Mouse (Mus musculus): Measurements from ENCODE around the gene Foxp1. TPM values are rescaled to one million over a fixed set of nuclear protein-coding genes. Genes with fewer than 3 reads are reported as not detected.
A peak's percentile ranks its signal among the peaks of the same experiment; 100 is the strongest.

Foxp1 gene
- polyA plus RNA-seq, 1 experiment from 2014 or later: 148 TPM

GRCm38 (mm10) chr6:99334255-99334654 is 188.3 kb downstream of the Foxp1 start:
- DNase-seq (ENCODE audit: low spot score): no peak
- Histone ChIP-seq H3K4me1 (ENCODE audit: control insufficient read depth, insufficient read depth, low read length) (peaks cover 1% of the 10 kb centered on the region; the same call in 1 of the 2 replicates), H3K9ac (replicated peaks; ENCODE audit: low read length) (no peak overlapping the region), H3K9me3 (replicated peaks; ENCODE audit: control insufficient read depth, low read length) (no peaks in the 10 kb centered on the region), H3K27me3 (ENCODE audit: control insufficient read depth, insufficient read depth, low read length) (no peaks in the 10 kb centered on the region), H3K4me2 (ENCODE audit: low read depth, low read length) (no peak overlapping the region), H3K36me3 (replicated peaks; ENCODE audit: control insufficient read depth, insufficient read depth, low read depth, low read length) (no peaks in the 10 kb centered on the region), H3K4me3 (ENCODE audit: low read depth, low read length) (no peak overlapping the region), H3K27ac (replicated peaks; ENCODE audit: low read depth, low read length) (no peak overlapping the region)
- 93% methylated on average over 3 of the region's 3 CpGs for WGBS
- no peak for ATAC-seq (replicated peaks; ENCODE audit: insufficient number of reproducible peaks, low FRiP score, low TSS enrichment, low read depth)

GRCm38 (mm10) chr6:99333127-99333526 is 189.4 kb downstream of the Foxp1 start:
- no peaks in the 10 kb centered on the region for H3K27me3 ChIP-seq (ENCODE audit: control insufficient read depth, insufficient read depth, low read length)
- H3K4me1 ChIP-seq (ENCODE audit: control insufficient read depth, insufficient read depth, low read length): no peaks in the 10 kb centered on the region
- no peak overlapping the region for H3K27ac ChIP-seq (replicated peaks; ENCODE audit: low read depth, low read length)
- no peak overlapping the region for H3K9ac ChIP-seq (replicated peaks; ENCODE audit: low read length)
- no peak for ATAC-seq (replicated peaks; ENCODE audit: insufficient number of reproducible peaks, low FRiP score, low TSS enrichment, low read depth)
- H3K4me2 ChIP-seq (ENCODE audit: low read depth, low read length): no peak overlapping the region
- H3K9me3 ChIP-seq (replicated peaks; ENCODE audit: control insufficient read depth, low read length): no peaks in the 10 kb centered on the region
- no peak for DNase-seq (ENCODE audit: low spot score)
- 94% methylated on average over 5 of the region's 5 CpGs for WGBS
- H3K36me3 ChIP-seq (replicated peaks; ENCODE audit: control insufficient read depth, insufficient read depth, low read depth, low read length): no peaks in the 10 kb centered on the region
- no peak overlapping the region for H3K4me3 ChIP-seq (ENCODE audit: low read depth, low read length)

- H3K4me2 ChIP-seq (ENCODE audit: low read depth, low read length): no peak overlapping the region
- DNase-seq (ENCODE audit: low spot score): no peak
- H3K9me3 ChIP-seq (replicated peaks; ENCODE audit: control insufficient read depth, low read length): no peaks in the 10 kb centered on the region
- no peaks in the 10 kb centered on the region for H3K27me3 ChIP-seq (ENCODE audit: control insufficient read depth, insufficient read depth, low read length)
- no peak overlapping the region for H3K9ac ChIP-seq (replicated peaks; ENCODE audit: low read length)
- H3K36me3 ChIP-seq (replicated peaks; ENCODE audit: control insufficient read depth, insufficient read depth, low read depth, low read length): no peaks in the 10 kb centered on the region
- no peak overlapping the region for H3K27ac ChIP-seq (replicated peaks; ENCODE audit: low read depth, low read length)
- no peak overlapping the region for H3K4me3 ChIP-seq (ENCODE audit: low read depth, low read length)
- ATAC-seq (replicated peaks; ENCODE audit: insufficient number of reproducible peaks, low FRiP score, low TSS enrichment, low read depth): no peak
- WGBS: 82% methylated on average over 4 of the region's 4 CpGs
- no peaks in the 10 kb centered on the region for H3K4me1 ChIP-seq (ENCODE audit: control insufficient read depth, insufficient read depth, low read length)
Observed at GRCm38 (mm10) chr6:99330169-99330568, 192.4 kb downstream of the Foxp1 start.

GRCm38 (mm10) chr6:99328634-99329033 is 193.9 kb downstream of the Foxp1 start:
- DNase-seq (ENCODE audit: low spot score) (peak; percentile 59), ATAC-seq (replicated peaks; ENCODE audit: insufficient number of reproducible peaks, low FRiP score, low TSS enrichment, low read depth) (no peak)
- H3K27me3 ChIP-seq (ENCODE audit: control insufficient read depth, insufficient read depth, low read length): no peaks in the 10 kb centered on the region
- WGBS: 18% methylated on average over 2 of the region's 2 CpGs
- H3K4me2 ChIP-seq (ENCODE audit: low read depth, low read length): no peak overlapping the region
- no peaks in the 10 kb centered on the region for H3K4me1 ChIP-seq (ENCODE audit: control insufficient read depth, insufficient read depth, low read length)
- no peak overlapping the region for H3K4me3 ChIP-seq (ENCODE audit: low read depth, low read length)
- no peak overlapping the region for H3K9ac ChIP-seq (replicated peaks; ENCODE audit: low read length)
- no peaks in the 10 kb centered on the region for H3K36me3 ChIP-seq (replicated peaks; ENCODE audit: control insufficient read depth, insufficient read depth, low read depth, low read length)
- no peaks in the 10 kb centered on the region for H3K9me3 ChIP-seq (replicated peaks; ENCODE audit: control insufficient read depth, low read length)
- H3K27ac ChIP-seq (replicated peaks; ENCODE audit: low read depth, low read length): no peak overlapping the region

GRCm38 (mm10) chr6:99328146-99328545 is 194.4 kb downstream of the Foxp1 start:
- ATAC-seq (replicated peaks; ENCODE audit: insufficient number of reproducible peaks, low FRiP score, low TSS enrichment, low read depth): no peak
- Histone ChIP-seq H3K9me3 (replicated peaks; ENCODE audit: control insufficient read depth, low read length) (no peaks in the 10 kb centered on the region), H3K36me3 (replicated peaks; ENCODE audit: control insufficient read depth, insufficient read depth, low read depth, low read length) (no peaks in the 10 kb centered on the region), H3K9ac (replicated peaks; ENCODE audit: low read length) (no peak overlapping the region), H3K4me2 (ENCODE audit: low read depth, low read length) (no peak overlapping the region), H3K27ac (replicated peaks; ENCODE audit: low read depth, low read length) (no peak overlapping the region), H3K4me3 (ENCODE audit: low read depth, low read length) (no peak overlapping the region), H3K4me1 (ENCODE audit: control insufficient read depth, insufficient read depth, low read length) (no peaks in the 10 kb centered on the region), H3K27me3 (ENCODE audit: control insufficient read depth, insufficient read depth, low read length) (no peaks in the 10 kb centered on the region)
- 80% methylated on average over 6 of the region's 6 CpGs for WGBS
- DNase-seq (ENCODE audit: low spot score): no peak

GRCm38 (mm10) chr6:99327721-99328120 is 194.8 kb downstream of the Foxp1 start:
- H3K4me3 ChIP-seq (ENCODE audit: low read depth, low read length): no peak overlapping the region
- 77% methylated on average over 11 of the region's 11 CpGs for WGBS
- ATAC-seq (replicated peaks; ENCODE audit: insufficient number of reproducible peaks, low FRiP score, low TSS enrichment, low read depth): no peak

GRCm38 (mm10) chr6:99325881-99326280 is 196.6 kb downstream of the Foxp1 start:
- H3K4me1 ChIP-seq (ENCODE audit: control insufficient read depth, insufficient read depth, low read length): no peaks in the 10 kb centered on the region
- DNase-seq (ENCODE audit: low spot score) (no peak), ATAC-seq (replicated peaks; ENCODE audit: insufficient number of reproducible peaks, low FRiP score, low TSS enrichment, low read depth) (no peak)
- no peaks in the 10 kb centered on the region for H3K36me3 ChIP-seq (replicated peaks; ENCODE audit: control insufficient read depth, insufficient read depth, low read depth, low read length)
- no peaks in the 10 kb centered on the region for H3K9me3 ChIP-seq (replicated peaks; ENCODE audit: control insufficient read depth, low read length)
- no peak overlapping the region for H3K9ac ChIP-seq (replicated peaks; ENCODE audit: low read length)
- H3K27me3 ChIP-seq (ENCODE audit: control insufficient read depth, insufficient read depth, low read length): no peaks in the 10 kb centered on the region
- 97% methylated on average over 2 of the region's 2 CpGs for WGBS
- no peak overlapping the region for H3K4me3 ChIP-seq (ENCODE audit: low read depth, low read length)
- no peak overlapping the region for H3K4me2 ChIP-seq (ENCODE audit: low read depth, low read length)
- H3K27ac ChIP-seq (replicated peaks; ENCODE audit: low read depth, low read length): no peak overlapping the region

More at GRCm38 (mm10) chr6:99327721-99328120, 194.8 kb downstream of the Foxp1 start:
- no peak overlapping the region for H3K9ac ChIP-seq (replicated peaks; ENCODE audit: low read length)
- no peak overlapping the region for H3K4me2 ChIP-seq (ENCODE audit: low read depth, low read length)
- no peaks in the 10 kb centered on the region for H3K9me3 ChIP-seq (replicated peaks; ENCODE audit: control insufficient read depth, low read length)
- H3K27ac ChIP-seq (replicated peaks; ENCODE audit: low read depth, low read length): no peak overlapping the region
- no peaks in the 10 kb centered on the region for H3K36me3 ChIP-seq (replicated peaks; ENCODE audit: control insufficient read depth, insufficient read depth, low read depth, low read length)
- DNase-seq (ENCODE audit: low spot score): no peak
- no peaks in the 10 kb centered on the region for H3K27me3 ChIP-seq (ENCODE audit: control insufficient read depth, insufficient read depth, low read length)
- H3K4me1 ChIP-seq (ENCODE audit: control insufficient read depth, insufficient read depth, low read length): no peaks in the 10 kb centered on the region

- 89% methylated on average over 5 of the region's 5 CpGs for WGBS
- no peaks in the 10 kb centered on the region for H3K36me3 ChIP-seq (replicated peaks; ENCODE audit: control insufficient read depth, insufficient read depth, low read depth, low read length)
Observed at GRCm38 (mm10) chr6:99325461-99325860, 197.1 kb downstream of the Foxp1 start.

More at GRCm38 (mm10) chr6:99325461-99325860, 197.1 kb downstream of the Foxp1 start:
- no peak for DNase-seq (ENCODE audit: low spot score)
- no peak overlapping the region for H3K27ac ChIP-seq (replicated peaks; ENCODE audit: low read depth, low read length)
- H3K4me3 ChIP-seq (ENCODE audit: low read depth, low read length): no peak overlapping the region
- no peak overlapping the region for H3K4me2 ChIP-seq (ENCODE audit: low read depth, low read length)
- no peaks in the 10 kb centered on the region for H3K4me1 ChIP-seq (ENCODE audit: control insufficient read depth, insufficient read depth, low read length)
- H3K9ac ChIP-seq (replicated peaks; ENCODE audit: low read length): no peak overlapping the region
- no peaks in the 10 kb centered on the region for H3K9me3 ChIP-seq (replicated peaks; ENCODE audit: control insufficient read depth, low read length)
- no peak for ATAC-seq (replicated peaks; ENCODE audit: insufficient number of reproducible peaks, low FRiP score, low TSS enrichment, low read depth)
- no peaks in the 10 kb centered on the region for H3K27me3 ChIP-seq (ENCODE audit: control insufficient read depth, insufficient read depth, low read length)

Measured in embryonic facial prominence, embryonic 11.5 days (tissue).